Mouse (Mus musculus) hindlimb bud, embryonic 11.5 days (tissue): ENCODE measurements around the gene Vmn1r50.
"Not testable (repeated sequence)": the region's sequence is repeated elsewhere in the genome, so short reads cannot be mapped to it uniquely, and the experiment has no call there.

ENCODE experiments used
- DNase-seq: peaks from one replicate; pipeline ENCODE4 v3.0.0-alpha.2; 2012; ENCODE audit warnings: low read depth, low spot score; ENCODE audit errors: extremely low spot score

The Vmn1r50 gene

GRCm38 (mm10) chr6:90101130-90101529 lies at the start of gene Vmn1r50:
Gene Vmn1r50 (plus strand): TSS chr6:90101430.
- no peak for DNase-seq

- DNase-seq = no peak
Measured at GRCm38 (mm10) chr6:90078406-90078805, 22.8 kb upstream of the Vmn1r50 start, which contains the start of gene Vmn1r49. Gene Vmn1r49 (minus strand): TSS chr6:90078506.

GRCm38 (mm10) chr6:90100566-90100965 lies 664 bp upstream of the Vmn1r50 start:
- DNase-seq = no peak

GRCm38 (mm10) chr6:90122296-90122695 lies 21.1 kb downstream of the Vmn1r50 start, which contains the start of gene Vmn1r51:
Gene Vmn1r51 (plus strand): TSS chr6:90122596.
- DNase-seq = not testable (repeated sequence)
